Mouse (Mus musculus): Measurements from ENCODE around the gene Saa2.

DNA sequence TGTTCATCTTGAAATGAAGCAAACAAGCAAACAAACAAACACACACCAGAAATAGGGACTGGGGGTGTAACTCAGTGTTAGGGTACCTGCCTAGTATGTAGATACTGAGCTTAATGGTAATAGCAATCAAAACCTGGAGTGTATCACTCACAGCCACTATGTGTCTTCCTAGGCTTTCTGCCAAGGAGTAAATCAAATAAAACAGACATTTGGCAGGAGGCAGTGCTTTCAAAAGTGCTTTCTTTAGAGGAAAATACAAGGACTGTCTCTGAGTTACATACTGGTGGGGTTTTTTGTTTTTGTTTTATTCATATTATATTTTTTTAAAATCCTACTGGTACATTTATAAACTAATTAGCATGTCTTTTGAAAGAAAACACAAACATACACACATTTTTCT is 15.8 kb downstream of the Saa2 start:
- TF ChIP-seq POLR2A (IDR thresholded peaks at IDR 0.05; ENCODE audit: borderline replicate concordance, low read depth, low read length) (no peak), CTCF (IDR thresholded peaks at IDR 0.05; ENCODE audit: low read depth, low read length) (no peak)
